Mouse (Mus musculus): ENCODE results near the gene BC005624. TPM values are rescaled to one million over a fixed set of nuclear protein-coding genes. Genes with fewer than 3 reads are reported as not detected.

Gene BC005624
- polyA plus RNA-seq, 1 experiment, result 27.2 TPM

- Histone ChIP-seq H3K4me1 (ENCODE audit: control insufficient read depth, insufficient read depth, insufficient read length, low read length) (peaks cover 20% of the 10 kb centered on the region), H3K27ac (replicated peaks; ENCODE audit: low read depth, low read length) (peak overlapping the region; percentile 69), H3K4me3 (ENCODE audit: insufficient read depth, low read depth, low read length) (no peak overlapping the region)
Measured at GRCm38 (mm10) chr2:30927151-30927781, 54.7 kb downstream of the BC005624 start.

GRCm38 (mm10) chr2:30926381-30926780 is 55.6 kb downstream of the BC005624 start:
- H3K4me3 ChIP-seq (ENCODE audit: insufficient read depth, low read depth, low read length), result no peak overlapping the region
- H3K27ac ChIP-seq (replicated peaks; ENCODE audit: low read depth, low read length), result no peak overlapping the region
- peaks cover 20% of the 10 kb centered on the region for H3K4me1 ChIP-seq (ENCODE audit: control insufficient read depth, insufficient read depth, insufficient read length, low read length)

GRCm38 (mm10) chr2:30925181-30925580 is 56.8 kb downstream of the BC005624 start:
- Histone ChIP-seq H3K27ac (replicated peaks; ENCODE audit: low read depth, low read length) (no peak overlapping the region), H3K4me3 (ENCODE audit: insufficient read depth, low read depth, low read length) (no peak overlapping the region), H3K4me1 (ENCODE audit: control insufficient read depth, insufficient read depth, insufficient read length, low read length) (peaks cover 20% of the 10 kb centered on the region)

- Histone ChIP-seq H3K4me1 (ENCODE audit: control insufficient read depth, insufficient read depth, insufficient read length, low read length) (peaks cover 13% of the 10 kb centered on the region), H3K4me3 (ENCODE audit: insufficient read depth, low read depth, low read length) (no peak overlapping the region), H3K27ac (replicated peaks; ENCODE audit: low read depth, low read length) (no peak overlapping the region)
Measured at GRCm38 (mm10) chr2:30923099-30923498, 58.9 kb downstream of the BC005624 start.

Other genes starting within 250 kb of the BC005624 start
- gene 1700001O22Rik, start 178.5 kb downstream of the BC005624 start, polyA plus RNA-seq (2012; ENCODE audit: insufficient read depth, insufficient read length, missing spikeins), result not detected in 2 replicates
- 14.6 and 22.2 TPM in 2 replicates for gene Ntmt1, start 174.4 kb downstream of the BC005624 start, polyA plus RNA-seq (2012; ENCODE audit: insufficient read depth, insufficient read length, missing spikeins)
- 4.3 and 5.6 TPM in 2 replicates for gene Asb6, start 151.9 kb downstream of the BC005624 start, polyA plus RNA-seq (2012; ENCODE audit: insufficient read depth, insufficient read length, missing spikeins)
- not detected in 2 replicates for gene Prrx2, start 147.2 kb downstream of the BC005624 start, polyA plus RNA-seq (2012; ENCODE audit: insufficient read depth, insufficient read length, missing spikeins)
- 15.6 and 20.6 TPM in 2 replicates for gene Ptges, start 52.3 kb downstream of the BC005624 start, polyA plus RNA-seq (2012; ENCODE audit: insufficient read depth, insufficient read length, missing spikeins)
- gene Tor1b, start 29.2 kb downstream of the BC005624 start, polyA plus RNA-seq (2012; ENCODE audit: insufficient read depth, insufficient read length, missing spikeins), result 13.7 and 14.0 TPM in 2 replicates
- 20.5 and 26.0 TPM in 2 replicates for gene Tor1a, start 14.3 kb downstream of the BC005624 start, polyA plus RNA-seq (2012; ENCODE audit: insufficient read depth, insufficient read length, missing spikeins)
- gene Usp20, start 78 bp upstream of the BC005624 start, polyA plus RNA-seq (2012; ENCODE audit: insufficient read depth, insufficient read length, missing spikeins), result 7.3 and 7.7 TPM in 2 replicates
- 25.7 and 38.1 TPM in 2 replicates for gene Fnbp1, start 159.8 kb upstream of the BC005624 start, polyA plus RNA-seq (2012; ENCODE audit: insufficient read depth, insufficient read length, missing spikeins)
- gene Gpr107, start 170.1 kb upstream of the BC005624 start, polyA plus RNA-seq (2012; ENCODE audit: insufficient read depth, insufficient read length, missing spikeins), result 11.9 and 24.7 TPM in 2 replicates